Mouse (Mus musculus) intestine, embryonic 15.5 days (tissue): ENCODE results near the gene Chrne. TPM values are rescaled to one million over a fixed set of nuclear protein-coding genes. Genes with fewer than 3 reads are reported as not detected.

Experiments used
- ATAC-seq: fragments of 200-750 bp; cut with Nextera tagmentation; 2 replicates; pipeline ENCODE4 v1.8.0; 2017; ENCODE audit warnings: moderate TSS enrichment, moderate library complexity
- H3K27ac ChIP-seq: fragments of 300-500 bp; sonication (generic); 2 replicates; pipeline ENCODE4 v1.5.1; 2015; ENCODE audit warnings: mild to moderate bottlenecking, inconsistent platforms
- H3K27me3 ChIP-seq: fragments of 300-500 bp; sonication (generic); replicated peaks from 2 replicates; pipeline ENCODE4 v1.6.1; 2015; ENCODE audit warnings: inconsistent platforms
- H3K36me3 ChIP-seq: fragments of 300-500 bp; sonication (generic); 2 replicates; pipeline ENCODE4 v1.6.1; 2015; ENCODE audit warnings: inconsistent platforms
- H3K4me1 ChIP-seq: fragments of 300-500 bp; sonication (generic); replicated peaks from 2 replicates; pipeline ENCODE4 v1.6.1; 2015; ENCODE audit warnings: inconsistent platforms
- H3K4me2 ChIP-seq: fragments of 300-500 bp; sonication (generic); replicated peaks from 2 replicates; pipeline ENCODE4 v1.6.1; 2015; ENCODE audit warnings: mild to moderate bottlenecking, inconsistent platforms
- H3K4me3 ChIP-seq: fragments of 300-500 bp; sonication (generic); replicated peaks from 2 replicates; pipeline ENCODE4 v1.5.1; 2015; ENCODE audit warnings: inconsistent platforms
- H3K9ac ChIP-seq: fragments of 300-500 bp; sonication (generic); 2 replicates; pipeline ENCODE4 v1.6.1; 2015; ENCODE audit warnings: inconsistent platforms
- H3K9me3 ChIP-seq: fragments of 300-500 bp; sonication (generic); 2 replicates; pipeline ENCODE4 v1.6.1; 2016; ENCODE audit warnings: inconsistent platforms
- WGBS: fragments of 180-500 bp; shearing (Covaris S2); methylation state at CpG from one replicate; pipeline ENCODE4 v1.1.7; 2015; 5-methylcytosine and 5-hydroxymethylcytosine counted together
- polyA plus RNA-seq: library from polyadenylated mRNA; unstranded; fragments of >200 nt; fragmentation: Nextera tagmentation; extraction: Ambion mirVana; gene quantifications from 2 replicates; pipeline ENCODE4 v1.2.1, GENCODE M21; 2015

Chrne gene
- polyA plus RNA-seq, 1 experiment from 2014 or later, result not detected

DNA sequence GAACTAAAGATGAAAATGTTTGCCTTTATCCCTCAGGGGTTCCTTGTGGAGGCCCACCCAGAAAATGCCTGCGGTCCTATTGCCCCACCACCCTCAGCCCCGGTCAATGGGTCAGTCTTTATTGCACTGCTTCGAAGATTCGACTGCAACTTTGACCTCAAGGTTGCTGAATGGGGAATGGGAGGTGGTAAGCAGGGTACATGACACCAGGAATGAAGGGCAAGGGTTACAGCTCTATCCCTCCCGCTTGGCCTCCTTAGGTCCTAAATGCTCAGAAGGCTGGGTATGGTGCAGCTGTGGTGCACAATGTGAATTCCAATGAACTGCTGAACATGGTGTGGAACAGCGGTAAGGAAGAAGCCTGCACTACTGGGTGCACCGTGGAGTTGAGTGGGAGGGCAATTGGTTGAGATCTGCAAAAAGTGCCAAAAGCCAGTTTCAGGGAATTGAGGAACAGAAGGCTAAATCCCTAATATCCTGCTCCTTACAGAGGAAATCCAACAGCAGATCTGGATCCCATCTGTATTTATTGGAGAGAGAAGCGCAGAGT is 30.2 kb upstream of the Chrne start:
- no peak for ATAC-seq
- peaks cover 48% of the 10 kb centered on the region for H3K4me1 ChIP-seq
- no peak overlapping the region for H3K9ac ChIP-seq
- H3K9me3 ChIP-seq, result no peaks in the 10 kb centered on the region
- peak overlapping the region; percentile 91 for H3K4me2 ChIP-seq
- peak overlapping the region; percentile 10 for H3K4me3 ChIP-seq
- 0 out of 2 replicates have a peak overlapping the region, but pooled peaks have one; percentile 32 for H3K27ac ChIP-seq
- H3K36me3 ChIP-seq, result peaks cover 36% of the 10 kb centered on the region
- H3K27me3 ChIP-seq, result no peaks in the 10 kb centered on the region
- 72% methylated on average over 8 of the region's 8 CpGs for WGBS

DNA sequence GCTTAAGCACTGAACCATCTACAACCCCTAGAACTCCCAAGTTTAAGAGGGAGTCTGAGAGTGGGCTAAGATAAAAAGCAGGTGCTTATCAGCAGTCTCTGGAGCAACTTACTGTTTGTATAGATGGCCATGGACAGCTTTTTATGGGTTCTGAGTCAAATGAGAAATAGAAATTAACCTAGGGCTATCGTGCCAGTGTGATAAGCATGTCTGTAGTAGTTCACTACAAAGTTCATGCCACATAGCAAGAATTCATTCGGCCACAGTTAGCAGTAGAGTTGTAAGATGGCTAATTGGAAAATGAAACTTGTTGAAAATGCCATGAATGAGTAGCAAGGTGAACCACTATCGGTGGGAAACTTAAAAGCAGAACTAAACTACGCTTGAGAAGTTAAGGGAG is 29.5 kb upstream of the Chrne start:
- Histone ChIP-seq H3K4me2 (peak overlapping the region; percentile 91), H3K9me3 (no peaks in the 10 kb centered on the region), H3K4me1 (peaks cover 48% of the 10 kb centered on the region), H3K9ac (peak overlapping the region; percentile 90), H3K27ac (peak overlapping the region; percentile 96), H3K4me3 (peak overlapping the region; percentile 67), H3K36me3 (peaks cover 38% of the 10 kb centered on the region), H3K27me3 (no peaks in the 10 kb centered on the region)
- 63% methylated on average over 4 of the region's 4 CpGs for whole genome bisulfite sequencing
- ATAC-seq, result no peak

DNA sequence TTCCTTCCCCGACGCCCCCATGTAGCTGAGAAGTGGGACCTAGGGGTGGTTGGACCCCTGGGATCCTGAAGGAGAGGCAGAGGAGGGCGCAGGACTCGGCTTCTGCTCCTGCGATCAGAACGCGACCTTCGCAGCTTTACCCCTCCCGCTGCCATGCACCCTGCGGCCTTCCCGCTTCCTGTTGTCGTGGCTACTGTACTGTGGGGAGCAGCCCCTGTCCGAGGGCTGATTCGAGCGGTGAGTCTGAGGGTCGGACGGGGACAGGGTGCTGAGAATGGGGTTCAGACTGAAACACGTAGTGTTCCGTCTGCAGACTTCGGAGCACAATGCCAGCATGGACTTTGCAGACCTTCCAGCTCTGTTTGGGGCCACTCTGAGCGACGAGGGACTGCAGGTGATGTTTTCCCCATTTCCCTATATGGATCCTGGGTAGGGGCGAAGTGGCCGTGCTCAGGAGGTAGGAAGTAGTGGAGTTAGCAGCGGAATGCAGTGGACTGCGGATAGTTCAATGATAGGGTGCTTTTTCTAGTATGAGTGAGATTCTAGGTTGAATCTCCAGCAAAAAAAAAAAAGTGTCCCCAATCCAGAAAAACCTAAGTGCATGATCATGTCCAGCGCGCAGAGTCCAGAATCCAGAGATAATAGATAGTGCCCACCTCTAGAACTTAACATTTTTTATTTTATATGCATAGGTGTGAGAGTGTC is 28.9 kb upstream of the Chrne start:
- Histone ChIP-seq H3K9ac (peak overlapping the region; percentile 90), H3K27me3 (no peaks in the 10 kb centered on the region), H3K36me3 (peaks cover 38% of the 10 kb centered on the region), H3K4me2 (peak overlapping the region; percentile 91), H3K9me3 (no peaks in the 10 kb centered on the region), H3K4me3 (peak overlapping the region; percentile 67), H3K4me1 (peaks cover 48% of the 10 kb centered on the region), H3K27ac (peak overlapping the region; percentile 96)
- ATAC-seq, result peak; percentile 37
- 2% methylated on average over 28 of the region's 28 CpGs for WGBS

DNA sequence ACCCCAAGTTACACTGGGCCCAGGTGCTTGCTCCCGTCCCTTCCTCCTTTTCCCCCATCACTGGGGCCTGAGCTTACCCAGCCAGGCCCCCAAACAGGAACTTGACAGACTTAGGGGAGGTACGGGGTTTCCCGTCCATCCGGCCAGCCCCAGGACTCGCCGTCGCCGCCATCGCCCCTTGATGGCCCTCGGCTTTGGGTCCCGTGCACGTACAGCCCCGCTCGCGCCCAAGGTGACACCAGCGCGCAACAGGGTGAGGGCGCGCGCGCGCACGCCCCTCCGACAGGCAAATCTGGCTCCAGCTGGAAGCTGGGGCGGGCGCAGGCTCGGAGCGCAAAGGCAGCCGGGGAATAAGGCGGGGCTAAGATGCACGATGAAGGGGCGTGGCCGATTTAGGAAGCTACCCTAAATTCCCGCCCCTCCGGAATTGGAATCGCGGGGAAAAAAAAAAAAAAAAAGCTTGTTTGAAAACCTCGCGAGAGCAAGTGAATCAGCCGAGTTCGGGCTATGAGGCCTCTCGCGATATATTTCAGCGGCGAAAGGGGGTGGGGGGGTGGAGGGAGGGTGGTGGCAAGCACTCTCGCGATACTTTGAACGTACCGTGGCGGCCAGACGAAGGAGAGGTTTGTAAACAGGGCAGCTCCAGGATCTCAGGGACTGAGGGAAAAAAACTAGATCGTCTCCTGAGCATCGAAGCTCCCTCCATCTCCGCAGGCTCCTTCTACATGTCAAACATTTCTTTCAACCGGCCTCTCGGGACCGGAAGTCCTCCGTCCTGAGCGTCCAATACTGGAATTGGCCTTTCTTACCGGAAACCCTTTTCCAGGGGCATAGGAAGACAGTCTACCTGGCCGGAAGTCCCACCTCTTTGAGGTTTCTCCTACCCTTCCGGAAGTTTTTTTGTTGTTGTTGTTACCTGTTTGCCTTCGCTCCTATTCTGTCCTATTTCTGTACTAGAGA is 28.0 kb upstream of the Chrne start, which contains the start of the genes Rnf167 and Slc25a11:
Rnf167 (plus strand) TSS at position 545 of the 960 bp plus-strand sequence.
Slc25a11 (minus strand) TSS at position 789 of the 960 bp plus-strand sequence.
- H3K27me3 ChIP-seq, result no peaks in the 10 kb centered on the region
- peaks cover 41% of the 10 kb centered on the region for H3K4me1 ChIP-seq
- peak within 1 kb of the TSS; percentile 90 for H3K9ac ChIP-seq
- H3K4me2 ChIP-seq, result peak within 1 kb of the TSS; percentile 91
- peak within 1 kb of the TSS; percentile 96 for H3K27ac ChIP-seq
- H3K4me3 ChIP-seq, result peak within 1 kb of the TSS; percentile 67
- no peaks in the 10 kb centered on the region for H3K9me3 ChIP-seq
- H3K36me3 ChIP-seq, result peaks cover 29% of the 10 kb centered on the region
- WGBS, result under 1% methylated on average over 63 of the region's 63 CpGs
- ATAC-seq, result peak; percentile 91

DNA sequence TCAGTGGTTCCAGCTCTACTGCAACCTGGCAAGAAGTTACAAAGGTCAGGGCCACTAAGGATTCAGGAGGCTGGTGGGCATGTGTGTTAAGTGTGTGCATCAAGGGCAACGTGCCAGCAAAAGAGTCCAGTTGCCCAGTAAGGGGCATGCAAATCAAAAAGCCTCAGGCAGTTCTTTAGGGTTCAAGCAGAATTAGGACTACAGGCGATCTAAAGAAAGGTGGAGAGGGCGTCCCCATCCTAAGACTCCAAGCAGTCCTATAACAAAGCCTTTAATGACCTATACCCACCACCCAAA is 27.2 kb upstream of the Chrne start:
- Histone ChIP-seq H3K27me3 (no peaks in the 10 kb centered on the region), H3K9ac (peak overlapping the region; percentile 85), H3K9me3 (no peaks in the 10 kb centered on the region), H3K27ac (peak overlapping the region; percentile 87), H3K4me2 (peak overlapping the region; percentile 70), H3K36me3 (peaks cover 24% of the 10 kb centered on the region), H3K4me3 (peak overlapping the region; percentile 66), H3K4me1 (peaks cover 35% of the 10 kb centered on the region)
- WGBS, result 24% methylated on average over 3 of the region's 3 CpGs
- no peak; the same call in 1 of the 2 replicates for ATAC-seq

DNA sequence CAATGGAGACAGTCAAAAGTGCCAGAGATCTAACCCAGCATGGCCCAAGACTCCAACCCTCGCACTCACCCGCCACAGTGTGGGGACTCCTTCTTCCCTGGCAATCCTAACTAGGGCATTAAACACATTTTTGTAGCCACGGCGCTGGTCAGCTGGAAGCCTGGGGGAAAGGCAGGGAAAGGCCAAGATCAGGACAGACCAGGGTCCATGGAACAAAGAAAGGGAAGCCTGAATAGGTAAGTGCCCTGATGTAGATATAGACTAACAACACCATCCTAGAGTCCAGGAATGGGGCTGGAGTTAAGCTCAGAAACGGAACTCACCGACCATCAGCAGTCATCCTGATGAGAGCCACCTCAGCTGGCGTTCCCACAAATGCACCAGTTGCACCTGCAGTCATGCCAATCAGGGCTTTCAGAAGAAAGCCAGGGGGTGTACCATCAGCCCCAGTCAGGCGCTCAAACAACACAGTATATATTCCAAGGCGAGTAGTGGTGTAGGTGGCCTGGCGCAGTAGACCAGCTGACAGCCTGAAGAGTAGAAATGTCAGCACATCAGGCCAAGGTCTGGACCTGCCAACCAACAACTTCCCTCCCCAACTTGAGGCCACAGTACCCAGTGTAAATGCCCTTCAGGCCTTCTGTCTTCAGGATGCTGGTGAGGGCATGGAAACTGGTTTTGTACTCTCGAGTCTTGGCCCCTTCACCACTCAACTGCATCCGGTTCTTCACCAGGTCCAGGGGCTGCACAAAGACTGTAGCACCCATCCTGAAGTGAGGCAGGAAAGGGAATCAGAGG is 26.6 kb upstream of the Chrne start:
- peaks cover 19% of the 10 kb centered on the region for H3K36me3 ChIP-seq
- peak overlapping the region; percentile 70 for H3K4me2 ChIP-seq
- WGBS, result 87% methylated on average over 12 of the region's 12 CpGs
- no peak for ATAC-seq
- no peak overlapping the region for H3K27ac ChIP-seq
- H3K4me1 ChIP-seq, result peaks cover 30% of the 10 kb centered on the region
- H3K9me3 ChIP-seq, result no peaks in the 10 kb centered on the region
- H3K4me3 ChIP-seq, result peak overlapping the region; percentile 66
- H3K27me3 ChIP-seq, result no peaks in the 10 kb centered on the region
- peak overlapping the region; percentile 85 for H3K9ac ChIP-seq

DNA sequence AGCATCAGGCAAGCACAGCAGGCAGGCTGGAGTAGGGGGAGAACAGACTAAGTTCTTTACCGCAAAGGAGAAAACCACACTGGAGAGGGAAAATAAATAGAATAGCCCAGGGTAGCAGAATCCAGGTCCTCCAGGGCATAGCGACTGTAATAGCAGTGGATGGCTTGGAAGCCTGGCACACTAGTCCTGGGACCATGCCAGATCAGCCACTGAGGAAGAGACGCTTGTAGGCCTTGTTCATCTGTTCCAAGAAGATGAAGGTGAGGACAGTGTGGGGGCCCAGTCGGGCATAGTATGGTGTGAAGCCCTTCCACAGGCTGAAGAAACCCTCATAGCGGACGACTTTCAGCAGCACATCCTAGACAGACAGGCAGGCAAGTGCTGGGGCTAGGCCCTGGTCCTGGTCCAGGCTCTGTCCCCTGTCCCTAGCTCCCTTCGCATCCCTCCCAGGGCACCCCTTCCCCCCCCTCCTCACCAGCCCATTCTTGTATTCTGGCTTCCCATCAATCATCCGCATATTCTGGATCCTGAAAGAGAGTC is 25.6 kb upstream of the Chrne start:
- Histone ChIP-seq H3K4me3 (no peak overlapping the region), H3K4me1 (peaks cover 22% of the 10 kb centered on the region), H3K27ac (no peak overlapping the region), H3K9ac (no peak overlapping the region), H3K9me3 (no peaks in the 10 kb centered on the region), H3K4me2 (no peak overlapping the region), H3K27me3 (no peaks in the 10 kb centered on the region), H3K36me3 (peaks cover 15% of the 10 kb centered on the region)
- no peak for ATAC-seq
- 93% methylated on average over 8 of the region's 8 CpGs for WGBS

DNA sequence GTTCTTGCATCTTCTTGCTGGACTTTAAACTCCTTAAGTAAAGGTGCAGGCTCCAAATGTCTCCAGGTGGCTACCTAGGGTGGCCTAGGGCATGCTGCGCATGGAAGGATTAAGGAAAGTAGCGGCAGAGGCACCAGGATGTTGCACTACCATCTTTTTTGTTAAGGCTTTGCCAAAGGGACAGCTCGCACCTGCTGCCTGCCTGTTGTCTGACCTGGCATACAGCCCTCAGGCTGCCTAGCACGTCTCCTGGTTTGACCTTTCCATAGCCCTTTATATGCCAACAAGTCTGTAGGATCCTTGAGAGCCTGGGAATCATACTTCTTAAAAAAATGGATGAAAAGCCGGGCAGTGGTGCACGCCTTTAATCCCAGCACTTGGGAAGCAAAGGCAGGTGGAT is 24.0 kb upstream of the Chrne start:
- H3K9ac ChIP-seq, result no peak overlapping the region
- no peak overlapping the region for H3K27ac ChIP-seq
- 93% methylated on average over 6 of the region's 6 CpGs for WGBS
- H3K36me3 ChIP-seq, result peaks cover 8% of the 10 kb centered on the region
- H3K4me3 ChIP-seq, result no peak overlapping the region
- no peak for ATAC-seq
- no peak overlapping the region for H3K4me2 ChIP-seq
- H3K4me1 ChIP-seq, result peaks cover 12% of the 10 kb centered on the region
- H3K9me3 ChIP-seq, result no peaks in the 10 kb centered on the region
- no peaks in the 10 kb centered on the region for H3K27me3 ChIP-seq

DNA sequence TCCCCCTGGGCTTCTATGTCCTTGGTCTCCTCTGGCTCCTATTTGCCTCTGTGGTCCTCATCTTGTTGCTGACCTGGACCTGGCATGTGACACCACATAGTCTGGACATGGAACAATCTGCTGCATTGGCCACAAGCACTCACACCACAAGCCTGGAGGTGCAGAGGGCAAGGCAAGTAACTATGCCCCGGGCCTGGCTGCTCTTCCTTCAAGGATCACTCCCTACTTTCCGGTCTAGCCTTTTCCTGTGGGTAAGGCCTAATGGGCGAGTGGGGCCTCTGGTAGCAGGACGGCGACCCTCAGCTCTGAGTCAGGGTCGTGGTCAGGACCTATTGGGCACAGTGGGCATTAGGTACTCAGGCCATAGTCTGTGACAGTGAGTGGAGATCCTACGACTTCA is 22.2 kb upstream of the Chrne start:
- Histone ChIP-seq H3K9ac (no peak overlapping the region), H3K4me1 (peaks cover 11% of the 10 kb centered on the region), H3K4me2 (no peak overlapping the region), H3K9me3 (no peaks in the 10 kb centered on the region), H3K4me3 (no peak overlapping the region), H3K27me3 (no peaks in the 10 kb centered on the region), H3K27ac (no peak overlapping the region), H3K36me3 (peaks cover 8% of the 10 kb centered on the region)
- 82% methylated on average over 7 of the region's 7 CpGs for WGBS
- no peak for ATAC-seq

DNA sequence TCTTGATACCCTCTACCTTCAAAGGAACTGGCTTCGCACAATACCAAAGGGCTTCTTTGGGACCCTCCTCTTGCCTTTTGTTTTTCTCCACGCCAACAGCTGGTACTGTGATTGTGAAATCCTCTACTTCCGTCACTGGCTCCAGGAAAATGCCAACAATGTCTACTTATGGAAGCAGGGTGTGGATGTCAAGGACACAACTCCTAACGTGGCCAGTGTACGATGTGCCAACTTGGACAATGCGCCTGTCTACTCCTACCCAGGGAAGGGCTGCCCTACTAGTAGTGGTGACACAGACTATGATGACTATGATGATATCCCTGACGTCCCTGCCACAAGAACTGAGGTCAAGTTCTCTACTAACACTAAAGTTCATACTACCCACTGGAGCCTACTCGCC is 21.0 kb upstream of the Chrne start:
- Histone ChIP-seq H3K4me2 (no peak overlapping the region), H3K27ac (no peak overlapping the region), H3K9ac (no peak overlapping the region), H3K27me3 (no peaks in the 10 kb centered on the region), H3K4me3 (no peak overlapping the region), H3K9me3 (no peaks in the 10 kb centered on the region), H3K36me3 (peaks cover 8% of the 10 kb centered on the region), H3K4me1 (no peaks in the 10 kb centered on the region)
- 84% methylated on average over 8 of the region's 8 CpGs for WGBS
- no peak for ATAC-seq

DNA sequence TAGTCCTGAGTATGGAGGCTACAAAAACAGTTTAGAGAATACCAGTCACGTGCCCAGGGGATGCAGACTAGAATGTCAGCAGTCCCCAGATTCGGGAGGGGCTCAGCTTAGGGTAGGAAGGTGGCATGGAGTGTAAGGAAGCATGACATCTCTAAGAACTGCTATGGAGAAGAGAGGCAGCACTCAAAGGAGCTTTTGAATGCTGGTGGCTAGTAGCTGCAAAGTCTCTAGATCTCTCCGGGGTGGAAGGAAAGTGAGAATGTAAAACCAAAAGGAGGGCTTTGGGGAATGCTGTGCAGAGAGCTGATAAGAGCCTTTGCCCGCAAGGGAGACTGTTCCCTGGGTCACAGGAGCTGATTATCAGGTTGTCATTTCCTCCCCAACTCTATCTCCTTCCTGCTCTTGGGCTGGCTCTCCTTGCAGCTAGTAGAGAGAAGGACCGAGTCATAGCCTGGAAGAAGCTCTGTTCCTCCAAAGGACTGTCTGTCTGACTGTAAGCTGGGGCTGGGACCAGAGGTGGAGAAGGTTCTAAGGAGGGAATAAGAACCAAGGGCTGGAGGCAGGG is 19.8 kb upstream of the Chrne start, which contains the start of gene Gp1ba:
Gp1ba (plus strand) TSS at position 409 of the 565 bp plus-strand sequence.
- H3K4me1 ChIP-seq, result no peaks in the 10 kb centered on the region
- WGBS, result 28% methylated on average over 5 of the region's 5 CpGs
- peak; percentile 31; the same call in 1 of the 2 replicates for ATAC-seq

More for the DNA sequence above, 19.8 kb upstream of the Chrne start, which contains the start of gene Gp1ba:
- Histone ChIP-seq H3K27me3 (no peaks in the 10 kb centered on the region), H3K4me3 (no peak within 1 kb of the TSS), H3K4me2 (no peak within 1 kb of the TSS), H3K9ac (no peak within 1 kb of the TSS), H3K36me3 (no peaks in the 10 kb centered on the region), H3K27ac (no peak within 1 kb of the TSS), H3K9me3 (no peaks in the 10 kb centered on the region)
